In the genomic region with DNA sequence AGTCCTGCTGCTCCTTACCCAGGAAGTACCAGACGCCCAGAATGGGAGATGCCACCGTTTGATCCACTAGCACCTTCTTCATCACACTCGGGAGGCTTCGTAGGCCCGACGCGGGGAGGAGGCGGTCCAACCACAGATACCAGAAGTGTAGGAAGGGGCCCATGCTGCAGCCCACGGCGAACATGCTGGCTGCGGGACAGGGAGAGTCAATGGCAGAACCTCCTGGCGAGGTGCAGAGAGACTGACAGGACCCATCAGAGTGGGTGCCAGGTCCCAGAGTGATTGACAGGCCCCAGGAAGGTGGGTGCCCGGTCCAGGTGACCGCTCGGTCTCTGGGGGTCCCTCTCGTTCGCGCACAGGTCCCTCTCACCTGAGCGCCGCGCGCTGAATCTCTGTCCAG, we compare ENCODE assay signal across 8 mouse cellular contexts. TPM values are rescaled to one million over a fixed set of nuclear protein-coding genes. Genes with fewer than 3 reads are reported as not detected.
A peak's percentile ranks its signal among the peaks of the same experiment; 100 is the strongest.
DNase-seq lines count a peak whose midpoint lies in the region; ATAC-seq and TF ChIP-seq lines count a peak whose summit lies in the region.

No protein-coding gene starts in this region.

- peak overlapping the region; percentile 70 for H3K4me3 ChIP-seq in lung, embryonic 14.5 days (ENCODE audit: low read depth, low read length)
- H3K4me3 ChIP-seq in cortical plate, adult 2 months (ENCODE audit: insufficient read depth, low read length), result peak overlapping the region; percentile 45
- H3K4me3 ChIP-seq in hindbrain, embryonic 14.5 days (replicated peaks; ENCODE audit: low read length), result peak overlapping the region; percentile 48
- H3K4me3 ChIP-seq in midbrain, embryonic 15.5 days, result peak overlapping the region; percentile 69

- no peaks in the 10 kb centered on the region for H3K27me3 ChIP-seq in lung, embryonic 14.5 days (ENCODE audit: insufficient read depth, low read length)
- H3K27me3 ChIP-seq in hindbrain, embryonic 14.5 days (ENCODE audit: control insufficient read depth, insufficient read depth, low read length), result no peaks in the 10 kb centered on the region
- no peaks in the 10 kb centered on the region for H3K27me3 ChIP-seq in midbrain, embryonic 15.5 days (replicated peaks)

- peak overlapping the region; percentile 73 for H3K27ac ChIP-seq in lung, embryonic 14.5 days (ENCODE audit: low read depth)
- H3K27ac ChIP-seq in cortical plate, adult 2 months (ENCODE audit: insufficient read depth, low read length), result peak overlapping the region; percentile 37; the same call in 1 of the 2 replicates
- peak overlapping the region; percentile 69 for H3K27ac ChIP-seq in hindbrain, embryonic 14.5 days
- peak overlapping the region; percentile 75 for H3K27ac ChIP-seq in midbrain, embryonic 15.5 days

- DNase-seq in lung, embryonic 14.5 days, result peak; percentile 25
- DNase-seq in lung, postnatal 25 days (ENCODE audit: low spot score), result no peak
- no peak for DNase-seq in hindbrain, embryonic 14.5 days (ENCODE audit: low spot score)
- no peak for DNase-seq in cerebellum, adult 8-10 months
- no peak for DNase-seq in embryo, embryonic 11 days

- H3K4me1 ChIP-seq in lung, embryonic 14.5 days (ENCODE audit: insufficient read depth), result peaks cover 12% of the 10 kb centered on the region; the same call in 1 of the 2 replicates
- peaks cover 3% of the 10 kb centered on the region; the same call in 1 of the 2 replicates for H3K4me1 ChIP-seq in cortical plate, adult 2 months (ENCODE audit: control insufficient read depth, insufficient read depth, low read length)
- H3K4me1 ChIP-seq in hindbrain, embryonic 14.5 days (replicated peaks; ENCODE audit: control insufficient read depth, insufficient read depth, low read length), result peaks cover 27% of the 10 kb centered on the region
- H3K4me1 ChIP-seq in midbrain, embryonic 15.5 days, result peaks cover 51% of the 10 kb centered on the region

- H3K9ac ChIP-seq in lung, embryonic 14.5 days, result peak overlapping the region; percentile 75
- peak overlapping the region; percentile 71 for H3K9ac ChIP-seq in hindbrain, embryonic 14.5 days
- peak overlapping the region; percentile 66 for H3K9ac ChIP-seq in midbrain, embryonic 15.5 days

- under 1% methylated on average over 22 of the region's 22 CpGs for WGBS in lung, embryonic 14.5 days
- WGBS in hindbrain, embryonic 14.5 days, result 2% methylated on average over 22 of the region's 22 CpGs
- WGBS in midbrain, embryonic 15.5 days, result 1% methylated on average over 22 of the region's 22 CpGs

- H3K9me3 ChIP-seq in lung, embryonic 14.5 days (ENCODE audit: low read depth, low read length), result no peaks in the 10 kb centered on the region
- H3K9me3 ChIP-seq in hindbrain, embryonic 14.5 days (ENCODE audit: control insufficient read depth, low read length), result no peaks in the 10 kb centered on the region
- no peaks in the 10 kb centered on the region for H3K9me3 ChIP-seq in midbrain, embryonic 15.5 days

- peaks cover 22% of the 10 kb centered on the region; the same call in 1 of the 2 replicates for H3K36me3 ChIP-seq in lung, embryonic 14.5 days (ENCODE audit: insufficient read depth)
- peaks cover 29% of the 10 kb centered on the region for H3K36me3 ChIP-seq in hindbrain, embryonic 14.5 days (replicated peaks; ENCODE audit: control insufficient read depth, insufficient read depth)
- H3K36me3 ChIP-seq in midbrain, embryonic 15.5 days (replicated peaks), result peaks cover 16% of the 10 kb centered on the region; the same call in 1 of the 2 replicates

- no peak; the same call in 1 of the 2 replicates for ATAC-seq in lung, embryonic 14.5 days (ENCODE audit: insufficient read depth)
- peak; percentile 26; the same call in 1 of the 2 replicates for ATAC-seq in hindbrain, embryonic 14.5 days (ENCODE audit: low FRiP score)
- no peak; the same call in 1 of the 2 replicates for ATAC-seq in midbrain, embryonic 15.5 days (replicated peaks)
- no peak for ATAC-seq in activated CD4-positive, CD25-positive, alpha-beta regulatory T cell, adult 4 months

- no peak for TF ChIP-seq POLR2A in cortical plate, adult 2 months (IDR thresholded peaks at IDR 0.05; ENCODE audit: extremely low read depth, insufficient read depth, low read length)

- peak overlapping the region; percentile 100 for H3K4me2 ChIP-seq in lung, embryonic 14.5 days
- H3K4me2 ChIP-seq in hindbrain, embryonic 14.5 days (replicated peaks), result peak overlapping the region; percentile 75
- H3K4me2 ChIP-seq in midbrain, embryonic 15.5 days, result peak overlapping the region; percentile 89

- TF ChIP-seq CTCF in lung, embryonic 14.5 days (IDR thresholded peaks at IDR 0.05; ENCODE audit: low read depth), result no peak
- no peak for TF ChIP-seq CTCF in cortical plate, adult 2 months (IDR thresholded peaks at IDR 0.05; ENCODE audit: extremely low read depth, insufficient read depth, low read length)

RNA-seq across cellular contexts. Expression of a gene that starts 0.4 kb away (rescaled TPM):
- 27.9 and 29.4 TPM in 2 replicates for polyA plus RNA-seq in lung, embryonic 14.5 days (2014; fragmentation: Nextera tagmentation; extraction: Ambion mirVana)
- 51.6 and 59.2 TPM in 2 replicates for polyA plus RNA-seq in cortical plate, adult 2 months (2012; rRNA removed)
- 34.4 and 43.5 TPM in 2 replicates for polyA plus RNA-seq in hindbrain, embryonic 14.5 days (2014; fragmentation: Nextera tagmentation; extraction: Ambion mirVana)
- 36.6 and 38.4 TPM in 2 replicates for polyA plus RNA-seq in midbrain, embryonic 15.5 days (2015; fragmentation: Nextera tagmentation; extraction: Ambion mirVana)
- 10 to 100 TPM; 35.6 to 41.7 TPM for polyA plus RNA-seq in activated CD4-positive, CD25-positive, alpha-beta regulatory T cell, adult 4 months (2017; shearing (Covaris generic))

RNA-seq across cellular contexts. Expression of a gene that starts 5.9 kb away (rescaled TPM):
- polyA plus RNA-seq in lung, embryonic 14.5 days (2014; fragmentation: Nextera tagmentation; extraction: Ambion mirVana), result 10.5 and 12.0 TPM in 2 replicates
- polyA plus RNA-seq in cortical plate, adult 2 months (2012; rRNA removed), result 1,139 and 1,160 TPM in 2 replicates
- 519 and 565 TPM in 2 replicates for polyA plus RNA-seq in hindbrain, embryonic 14.5 days (2014; fragmentation: Nextera tagmentation; extraction: Ambion mirVana)
- polyA plus RNA-seq in midbrain, embryonic 15.5 days (2015; fragmentation: Nextera tagmentation; extraction: Ambion mirVana), result 473 and 487 TPM in 2 replicates
- polyA plus RNA-seq in activated CD4-positive, CD25-positive, alpha-beta regulatory T cell, adult 4 months (2017; shearing (Covaris generic)), result 1 to 10 TPM; 3.8 to 5.4 TPM

RNA-seq across cellular contexts. Expression of a gene that starts 16.2 kb away (rescaled TPM):
- 46.5 and 52.4 TPM in 2 replicates for polyA plus RNA-seq in lung, embryonic 14.5 days (2014; fragmentation: Nextera tagmentation; extraction: Ambion mirVana)
- 177 and 193 TPM in 2 replicates for polyA plus RNA-seq in cortical plate, adult 2 months (2012; rRNA removed)
- polyA plus RNA-seq in hindbrain, embryonic 14.5 days (2014; fragmentation: Nextera tagmentation; extraction: Ambion mirVana), result 83.0 and 84.6 TPM in 2 replicates
- 113 TPM in 2 replicates for polyA plus RNA-seq in midbrain, embryonic 15.5 days (2015; fragmentation: Nextera tagmentation; extraction: Ambion mirVana)
- polyA plus RNA-seq in activated CD4-positive, CD25-positive, alpha-beta regulatory T cell, adult 4 months (2017; shearing (Covaris generic)), result 1 to 10 TPM; 3.9 to 5.1 TPM

RNA-seq across cellular contexts. Expression of a gene that starts 36.8 kb away (rescaled TPM):
- 0.17 and 0.23 TPM in 2 replicates for polyA plus RNA-seq in lung, embryonic 14.5 days (2014; fragmentation: Nextera tagmentation; extraction: Ambion mirVana)
- 4.8 and 5.9 TPM in 2 replicates for polyA plus RNA-seq in cortical plate, adult 2 months (2012; rRNA removed)
- polyA plus RNA-seq in hindbrain, embryonic 14.5 days (2014; fragmentation: Nextera tagmentation; extraction: Ambion mirVana), result 0.21 and 0.32 TPM in 2 replicates
- 0.15 and 0.46 TPM in 2 replicates for polyA plus RNA-seq in midbrain, embryonic 15.5 days (2015; fragmentation: Nextera tagmentation; extraction: Ambion mirVana)
- polyA plus RNA-seq in activated CD4-positive, CD25-positive, alpha-beta regulatory T cell, adult 4 months (2017; shearing (Covaris generic)), result under 1 TPM; 0.47 to 0.95 TPM

RNA-seq across cellular contexts. Expression of a gene that starts 42.0 kb away (rescaled TPM):
- not detected in 2 replicates for polyA plus RNA-seq in lung, embryonic 14.5 days (2014; fragmentation: Nextera tagmentation; extraction: Ambion mirVana)
- 0.09 TPM in 1 of 2 replicates, not detected in the other for polyA plus RNA-seq in cortical plate, adult 2 months (2012; rRNA removed)
- not detected in 2 replicates for polyA plus RNA-seq in hindbrain, embryonic 14.5 days (2014; fragmentation: Nextera tagmentation; extraction: Ambion mirVana)
- polyA plus RNA-seq in midbrain, embryonic 15.5 days (2015; fragmentation: Nextera tagmentation; extraction: Ambion mirVana), result not detected in 2 replicates
- not detected for polyA plus RNA-seq in activated CD4-positive, CD25-positive, alpha-beta regulatory T cell, adult 4 months (2017; shearing (Covaris generic))

Comparison
In these comparisons a context has a peak if more than half of its experiments do, and no peak if none do; other contexts are left out.
1. RNA of a gene that starts 5.9 kb away (polyA plus RNA-seq): 1,139 to 1,160 TPM in cortical plate, adult 2 months, 519 to 565 TPM in hindbrain, embryonic 14.5 days and 473 to 487 TPM in midbrain, embryonic 15.5 days; 10.5 to 12.0 TPM in lung, embryonic 14.5 days and 3.8 to 5.4 TPM in activated CD4-positive, CD25-positive, alpha-beta regulatory T cell, adult 4 months; every median in the first group is over 10 times any median in the second.
2. Peak in every context shown above with its lines, with median percentiles within 50 percentile points of each other: H3K27ac ChIP-seq, H3K4me2 ChIP-seq, H3K4me3 ChIP-seq and H3K9ac ChIP-seq.